Mouse (Mus musculus) lung, postnatal 10 days (tissue): ENCODE data around the gene Dlec1.

Source experiments
- DNase-seq: peaks from one replicate; pipeline ENCODE4 v3.0.0; 2021

The Dlec1 gene

GRCm38 (mm10) chr9:119144696-119145095 is 42.4 kb downstream of the Dlec1 start:
- DNase-seq = no peak

GRCm38 (mm10) chr9:119145137-119145536 is 42.9 kb downstream of the Dlec1 start:
- no peak for DNase-seq

- no peak for DNase-seq
These were observed 43.4 kb downstream of the Dlec1 start for GRCm38 (mm10) chr9:119145638-119146037.

DNA sequence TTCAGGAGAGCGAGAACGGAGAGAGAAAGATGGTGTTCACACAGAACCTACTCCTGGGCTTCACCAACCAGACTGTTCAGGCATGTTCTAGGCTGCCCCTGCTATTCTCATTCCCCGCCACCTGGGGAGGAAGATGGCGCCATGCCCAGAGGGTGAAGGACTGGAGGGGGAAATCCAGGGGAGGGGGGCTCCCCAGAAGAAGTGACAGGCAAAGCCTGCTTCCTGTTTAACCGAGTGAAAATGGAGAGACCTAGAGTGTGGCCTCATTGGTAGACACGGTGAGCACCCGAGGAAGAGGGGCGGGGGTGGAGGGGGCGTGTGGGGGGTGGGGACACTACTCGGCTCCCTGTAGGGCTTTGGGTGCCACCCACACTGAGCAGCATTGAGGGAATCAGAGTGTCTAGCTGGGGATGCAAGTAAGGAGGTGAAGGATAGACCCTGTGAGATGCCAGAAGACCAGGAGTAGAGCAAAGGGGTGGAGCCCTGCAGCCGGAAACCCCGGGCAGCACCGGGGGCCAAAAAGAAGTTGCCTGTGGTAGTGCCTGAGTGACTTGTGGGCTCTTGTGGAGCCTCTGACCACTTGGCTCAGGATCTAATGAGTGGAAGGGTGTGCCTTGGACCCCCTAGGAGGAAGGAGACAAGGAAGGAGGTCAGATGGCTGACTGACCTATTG is 44.0 kb downstream of the Dlec1 start:
- DNase-seq = no peak

GRCm38 (mm10) chr9:119149601-119150000 is 47.3 kb downstream of the Dlec1 start:
- DNase-seq = peak; percentile 68

- DNase-seq = no peak
These were observed 49.5 kb downstream of the Dlec1 start for GRCm38 (mm10) chr9:119151751-119152150.

DNA sequence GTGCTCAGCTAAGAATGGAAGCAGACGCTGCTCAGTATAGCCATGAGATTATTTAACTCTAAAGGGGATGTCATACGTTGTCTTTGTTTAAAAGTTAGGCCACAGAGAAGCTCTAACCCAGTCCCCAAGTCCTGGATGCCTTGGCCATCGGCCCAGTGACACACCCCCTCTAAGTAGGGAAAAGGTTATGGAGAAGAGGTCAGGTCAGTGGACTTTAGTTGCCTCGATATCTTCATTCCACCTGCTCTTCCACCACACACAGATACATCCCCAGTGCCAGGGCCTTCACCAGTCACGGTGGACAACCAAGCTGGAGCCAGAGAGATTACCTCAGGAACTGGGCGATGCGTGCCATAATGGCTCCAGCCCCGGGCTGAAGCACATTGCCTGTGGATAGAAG is 53.1 kb downstream of the Dlec1 start:
- no peak for DNase-seq

- no peak for DNase-seq
These were observed 53.5 kb downstream of the Dlec1 start for GRCm38 (mm10) chr9:119155826-119156225.

- DNase-seq = peak; percentile 90
These were observed 54.3 kb downstream of the Dlec1 start, which contains the start of gene Acaa1b for GRCm38 (mm10) chr9:119156278-119157201. Acaa1b (minus strand) TSS chr9:119157093.

GRCm38 (mm10) chr9:119158861-119159260 is 56.6 kb downstream of the Dlec1 start, which contains the start of gene Gm47289:
Gm47289 (plus strand) TSS chr9:119159161.
- DNase-seq = no peak

GRCm38 (mm10) chr9:119160689-119161088 is 58.4 kb downstream of the Dlec1 start:
- DNase-seq = no peak

DNA sequence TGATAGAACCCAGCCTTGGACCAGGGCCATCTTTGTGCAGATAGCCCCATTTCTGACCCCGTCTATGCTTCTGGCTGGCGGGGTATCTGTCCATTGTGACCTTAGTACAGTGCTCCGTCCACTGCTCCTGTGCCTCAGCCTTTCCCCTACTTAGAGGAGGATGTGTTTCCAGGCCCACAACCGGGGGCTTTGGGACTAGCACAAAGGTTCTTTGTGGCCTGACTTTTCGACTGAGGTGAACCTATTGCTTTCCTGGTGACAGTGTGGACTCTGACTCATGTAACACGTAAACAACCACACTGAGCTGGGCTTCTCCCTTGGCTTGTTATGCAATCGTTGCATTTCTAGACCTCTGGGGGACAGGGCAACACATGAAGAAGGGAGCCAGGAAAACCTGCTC is 62.5 kb downstream of the Dlec1 start:
- DNase-seq = no peak

- no peak for DNase-seq
These were observed 63.3 kb downstream of the Dlec1 start for GRCm38 (mm10) chr9:119165548-119165947.

DNA sequence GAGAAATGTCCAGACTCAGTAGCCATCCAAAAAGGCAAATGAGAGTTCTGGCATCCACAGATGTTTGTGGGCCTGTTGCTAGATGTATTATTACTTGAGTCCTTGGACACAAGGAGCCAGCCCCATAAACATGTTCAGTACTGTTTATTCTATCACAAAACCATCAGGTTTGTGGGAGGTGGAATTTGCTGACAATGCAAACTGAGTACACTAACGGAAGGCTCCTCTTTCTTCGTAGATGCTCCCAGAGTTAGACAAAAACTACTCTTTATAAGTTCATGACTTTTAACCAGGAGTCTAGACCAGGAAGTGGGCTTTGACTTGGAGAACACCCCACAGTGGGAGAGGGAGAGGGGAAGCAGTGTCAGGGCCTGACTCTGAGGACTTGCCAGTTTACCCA is 65.3 kb downstream of the Dlec1 start:
- no peak for DNase-seq

DNA sequence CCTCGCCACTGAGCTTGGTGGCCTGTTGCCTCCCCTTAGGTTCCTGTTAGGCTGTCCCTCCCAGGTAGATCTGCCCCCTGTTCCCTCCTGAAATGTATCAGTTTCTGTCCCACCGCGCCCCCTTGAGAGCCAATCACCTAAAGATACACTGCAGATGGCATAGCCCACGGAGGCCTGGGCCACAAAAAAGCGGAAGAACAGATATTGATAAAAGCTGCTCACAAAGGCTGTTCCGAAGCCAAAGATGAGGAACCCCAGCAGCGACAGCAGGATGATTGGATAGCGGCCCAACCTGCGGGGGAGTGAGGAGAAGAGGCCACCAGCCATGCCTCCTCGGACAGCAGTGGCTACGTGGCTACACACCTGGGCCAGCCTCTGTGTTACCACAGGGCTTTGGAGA is 77.0 kb downstream of the Dlec1 start:
- no peak for DNase-seq

- peak; percentile 89 for DNase-seq
These were observed 79.0 kb downstream of the Dlec1 start for GRCm38 (mm10) chr9:119181241-119181728.

GRCm38 (mm10) chr9:119192202-119192990 is 90.1 kb downstream of the Dlec1 start:
- peak; percentile 52 for DNase-seq
